Mouse (Mus musculus) lung, adult 2 months (tissue): ENCODE data around the gene Zdhhc7.

Source experiments
- CTCF ChIP-seq: fragments of 200-500 bp; IDR thresholded peaks from 2 replicates; pipeline ENCODE4 v1.5.1; 2011; ENCODE audit warnings: mild to moderate bottlenecking, low read length, control low read depth; ENCODE audit not compliant: insufficient read depth
- POLR2A ChIP-seq: fragments of 200-500 bp; IDR thresholded peaks from 2 replicates; pipeline ENCODE4 v1.6.1; 2011; ENCODE audit warnings: low read depth, mild to moderate bottlenecking, control low read depth, low read length, borderline replicate concordance; ENCODE audit errors: extremely low read depth

- TF ChIP-seq CTCF (no peak), POLR2A (no peak)
Observed at GRCm38 (mm10) chr8:120039313-120039919, 61.9 kb downstream of the Zdhhc7 start.
